Mouse (Mus musculus) megakaryocyte, embryonic 14.5 days (primary cell): ENCODE results near the gene Mbd5.

Experiments
- FLI1 ChIP-seq: IDR thresholded peaks from 2 replicates; pipeline ENCODE4 v1.6.1; 2012; ENCODE audit warnings: low read length, inconsistent platforms, mixed read lengths
- GATA1 ChIP-seq: IDR thresholded peaks from 3 replicates; pipeline ENCODE4 v1.6.1; 2012; ENCODE audit warnings: mixed read lengths, low read length, inconsistent platforms, borderline replicate concordance

DNA sequence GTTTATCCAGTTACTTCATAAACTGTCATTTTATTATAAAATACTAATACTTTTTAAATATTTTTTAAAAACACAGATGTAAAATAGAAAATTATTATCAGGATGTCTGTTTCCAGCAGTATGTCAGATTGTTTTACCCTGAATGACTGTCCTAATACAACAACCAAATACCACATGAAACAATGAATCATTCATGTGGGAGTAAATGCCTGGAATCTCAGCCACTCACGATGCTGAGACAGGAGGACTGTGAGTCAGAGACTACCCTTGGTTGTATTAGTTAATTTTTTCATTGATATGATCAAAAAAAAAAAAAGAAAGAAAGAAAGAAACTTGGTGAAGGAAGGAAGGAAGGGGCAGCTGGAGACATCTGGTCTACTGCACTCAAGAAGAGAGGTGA lies 254.8 kb downstream of the Mbd5 start:
- TF ChIP-seq GATA1 (no peak), FLI1 (no peak)
